Mouse (Mus musculus): ENCODE results near the gene Fig4. TPM values are rescaled to one million over a fixed set of nuclear protein-coding genes. Genes with fewer than 3 reads are reported as not detected.
A peak's percentile ranks its signal among the peaks of the same experiment; 100 is the strongest.

The Fig4 gene
- total and polyA plus RNA-seq, 3 experiments, result 21.4 to 27.4 TPM; not detected in 1

GRCm38 (mm10) chr10:41149307-41149706, 153.8 kb downstream of the Fig4 start:
- Histone ChIP-seq H3K27ac (ENCODE audit: control insufficient read depth, low read depth, low read length) (no peak overlapping the region), H3K36me3 (ENCODE audit: control insufficient read depth in 1 of 2, insufficient read depth in 2 of 2, low read length in 2 of 2) (0 out of 4 replicates have a peak, but pooled peaks cover 0 to 3% of the 10 kb centered on the region in 2 experiments), H3K9ac (ENCODE audit: control insufficient read depth, low read depth, low read length, poor library complexity, severe bottlenecking) (no peak overlapping the region), H3K4me3 (ENCODE audit: control insufficient read depth in 1 of 2, insufficient read depth in 1 of 2, low read depth in 2 of 2, low read length in 2 of 2) (no peak overlapping the region), H3K79me2 (ENCODE audit: control insufficient read depth, insufficient read depth, low read length, poor library complexity) (no peaks in the 10 kb centered on the region; the same call in 1 of the 2 replicates), H3K27me3 (ENCODE audit: control insufficient read depth in 1 of 2, insufficient read depth in 2 of 2, low read length in 2 of 2) (peaks cover 0 to 3% of the 10 kb centered on the region in 2 experiments; a peak in 3 of 4 replicates), H3K4me1 (ENCODE audit: control insufficient read depth in 1 of 2, insufficient read depth in 2 of 2, low read length in 2 of 2) (peaks cover 0 to 7% of the 10 kb centered on the region in 2 experiments; a peak in 3 of 4 replicates), H3K9me3 (replicated peaks; ENCODE audit: insufficient read depth, low read length) (no peaks in the 10 kb centered on the region)
- TF ChIP-seq SMC3 (IDR thresholded peaks at IDR 0.05; ENCODE audit: low read depth, low read length) (0 out of 2 replicates have a peak, but pooled peaks have one; percentile 1), POLR2A (IDR thresholded peaks at IDR 0.05; ENCODE audit: control insufficient read depth in 1 of 2, insufficient read depth in 1 of 2, low read depth in 1 of 2, low read length in 2 of 2, poor library complexity in 1 of 2) (no peak), TAL1 (IDR thresholded peaks at IDR 0.05; ENCODE audit: low read length) (peak; percentile 36; the same call in 1 of the 2 replicates), EP300 (IDR thresholded peaks at IDR 0.05; ENCODE audit: low read depth in 1 of 2, low read length in 2 of 2) (peak; percentile 37 to 42; a peak in 3 of 4 replicates), GATA1 (IDR thresholded peaks at IDR 0.05; ENCODE audit: low read depth, low read length) (peak; percentile 70; the same call in 1 of the 2 replicates), GABPA (IDR thresholded peaks at IDR 0.05; ENCODE audit: low read depth, low read length) (no peak), POLR2AphosphoS2 (IDR thresholded peaks at IDR 0.05; ENCODE audit: low read length) (no peak), USF2 (IDR thresholded peaks at IDR 0.05; ENCODE audit: borderline replicate concordance in 1 of 2, insufficient read depth in 1 of 2, low read depth in 1 of 2, low read length in 2 of 2) (no peak), ETS1 (IDR thresholded peaks at IDR 0.05; ENCODE audit: low read depth, low read length) (peak; percentile 66)
- peak; percentile 53 for DNase-seq (ENCODE audit: low read depth, low spot score)

DNA sequence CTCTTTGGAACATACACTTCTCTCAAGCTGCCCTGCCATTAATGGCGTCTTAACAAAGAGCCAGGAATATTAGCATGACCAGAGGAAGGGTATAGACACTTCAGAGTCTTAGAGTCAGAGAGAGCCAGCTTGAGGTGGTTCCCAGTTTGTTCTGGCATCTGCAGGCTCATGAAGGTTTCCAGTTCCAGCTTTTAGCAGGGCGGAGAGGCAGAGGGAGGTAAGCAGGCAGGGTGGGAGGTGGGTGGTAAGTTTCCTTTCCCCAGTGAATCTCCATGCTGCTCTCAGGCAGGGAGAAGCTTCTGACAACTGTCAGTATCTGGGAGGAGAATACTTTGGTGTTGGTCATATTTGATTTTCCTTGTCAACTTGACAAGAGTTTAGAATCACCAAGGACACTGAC, 156.9 kb downstream of the Fig4 start:
- H3K9me3 ChIP-seq (replicated peaks; ENCODE audit: insufficient read depth, low read length), result no peaks in the 10 kb centered on the region
- H3K79me2 ChIP-seq (ENCODE audit: control insufficient read depth, insufficient read depth, low read length, poor library complexity), result no peaks in the 10 kb centered on the region; the same call in 1 of the 2 replicates
- H3K27me3 ChIP-seq (ENCODE audit: control insufficient read depth in 1 of 2, insufficient read depth in 2 of 2, low read length in 2 of 2), result peaks cover 0 to 4% of the 10 kb centered on the region in 2 experiments
- DNase-seq (ENCODE audit: low read depth, low spot score), result no peak
- no peak overlapping the region for H3K9ac ChIP-seq (ENCODE audit: control insufficient read depth, low read depth, low read length, poor library complexity, severe bottlenecking)
- H3K4me1 ChIP-seq (ENCODE audit: control insufficient read depth in 1 of 2, insufficient read depth in 2 of 2, low read length in 2 of 2), result peaks cover 0 to 4% of the 10 kb centered on the region in 2 experiments; a peak in 2 of 4 replicates
- TF ChIP-seq MAFK (IDR thresholded peaks at IDR 0.05; ENCODE audit: borderline replicate concordance, low read depth, low read length) (no peak), ZNF384 (IDR thresholded peaks at IDR 0.05; ENCODE audit: low read depth, low read length) (no peak), TBP (IDR thresholded peaks at IDR 0.05; ENCODE audit: low read depth, low read length) (no peak), POLR2AphosphoS5 (IDR thresholded peaks at IDR 0.05; ENCODE audit: borderline replicate concordance, low read depth, low read length) (no peak), CTCF (IDR thresholded peaks at IDR 0.05 in 2 of 3, conservative IDR thresholded peaks at IDR 0.05 in 1 of 3; ENCODE audit: control insufficient read depth in 1 of 3, insufficient read depth in 1 of 3, low read depth in 2 of 3, low read length in 3 of 3, poor library complexity in 1 of 3, severe bottlenecking in 1 of 3) (no peak), EP300 (IDR thresholded peaks at IDR 0.05; ENCODE audit: low read depth in 1 of 2, low read length in 2 of 2) (no peak), RAD21 (IDR thresholded peaks at IDR 0.05; ENCODE audit: low read depth, low read length) (no peak), HCFC1 (IDR thresholded peaks at IDR 0.05; ENCODE audit: low read depth, low read length) (no peak), MAZ (IDR thresholded peaks at IDR 0.05; ENCODE audit: low read depth, low read length) (no peak), ETS1 (IDR thresholded peaks at IDR 0.05; ENCODE audit: low read depth, low read length) (no peak), CHD1 (IDR thresholded peaks at IDR 0.05; ENCODE audit: low read depth, low read length) (no peak)
- H3K4me3 ChIP-seq (ENCODE audit: control insufficient read depth in 1 of 2, insufficient read depth in 1 of 2, low read depth in 2 of 2, low read length in 2 of 2), result no peak overlapping the region
- H3K36me3 ChIP-seq (ENCODE audit: control insufficient read depth in 1 of 2, insufficient read depth in 2 of 2, low read length in 2 of 2), result no peaks in the 10 kb centered on the region
- no peak overlapping the region for H3K27ac ChIP-seq (ENCODE audit: control insufficient read depth, low read depth, low read length)

Other genes starting within 250 kb of the Fig4 start
- gene Gpr6, start 231.0 kb downstream of the Fig4 start, total RNA-seq (2012; rRNA removed), result not detected in 2 replicates
- gene Gpr6, start 231.0 kb downstream of the Fig4 start, polyA plus RNA-seq (2012; ENCODE audit: insufficient read depth in 1 of 2, insufficient read length in 2 of 2, low read depth in 1 of 2, low replicate concordance in 2 of 2, missing spikeins in 1 of 2), result not detected
- not detected in 2 replicates for gene Ak9, start 720 bp upstream of the Fig4 start, total RNA-seq (2012; rRNA removed)
- gene Ak9, start 720 bp upstream of the Fig4 start, polyA plus RNA-seq (2012; ENCODE audit: insufficient read depth in 1 of 2, insufficient read length in 2 of 2, low read depth in 1 of 2, low replicate concordance in 2 of 2, missing spikeins in 1 of 2), result under 1 TPM in 1 of 2 experiments, not detected in 1; 0.21 TPM
- gene Zbtb24, start 147.1 kb upstream of the Fig4 start, total RNA-seq (2012; rRNA removed), result 7.6 and 8.4 TPM in 2 replicates
- 10 to 100 TPM in 1 of 2 experiments, not detected in 1; 11.0 TPM for gene Zbtb24, start 147.1 kb upstream of the Fig4 start, polyA plus RNA-seq (2012; ENCODE audit: insufficient read depth in 1 of 2, insufficient read length in 2 of 2, low read depth in 1 of 2, low replicate concordance in 2 of 2, missing spikeins in 1 of 2)
- 1.3 and 4.3 TPM in 2 replicates for gene Mical1, start 173.1 kb upstream of the Fig4 start, total RNA-seq (2012; rRNA removed)
- 10 to 100 TPM in 1 of 2 experiments, not detected in 1; 15.7 TPM for gene Mical1, start 173.1 kb upstream of the Fig4 start, polyA plus RNA-seq (2012; ENCODE audit: insufficient read depth in 1 of 2, insufficient read length in 2 of 2, low read depth in 1 of 2, low replicate concordance in 2 of 2, missing spikeins in 1 of 2)
- gene Smpd2, start 187.1 kb upstream of the Fig4 start, total RNA-seq (2012; rRNA removed), result 0.04 and 0.07 TPM in 2 replicates
- under 1 TPM in 1 of 2 experiments, not detected in 1; 0.42 TPM for gene Smpd2, start 187.1 kb upstream of the Fig4 start, polyA plus RNA-seq (2012; ENCODE audit: insufficient read depth in 1 of 2, insufficient read length in 2 of 2, low read depth in 1 of 2, low replicate concordance in 2 of 2, missing spikeins in 1 of 2)
- gene Ppil6, start 187.2 kb upstream of the Fig4 start, total RNA-seq (2012; rRNA removed), result not detected in 2 replicates
- gene Ppil6, start 187.2 kb upstream of the Fig4 start, polyA plus RNA-seq (2012; ENCODE audit: insufficient read depth in 1 of 2, insufficient read length in 2 of 2, low read depth in 1 of 2, low replicate concordance in 2 of 2, missing spikeins in 1 of 2), result not detected
- gene Cd164, start 216.2 kb upstream of the Fig4 start, total RNA-seq (2012; rRNA removed), result 21.4 and 23.6 TPM in 2 replicates
- gene Cd164, start 216.2 kb upstream of the Fig4 start, polyA plus RNA-seq (2012; ENCODE audit: insufficient read depth in 1 of 2, insufficient read length in 2 of 2, low read depth in 1 of 2, low replicate concordance in 2 of 2, missing spikeins in 1 of 2), result 10 to 100 TPM in 1 of 2 experiments, not detected in 1; 59.4 TPM